Mouse (Mus musculus): Measurements from ENCODE around the gene Gfy. TPM values are rescaled to one million over a fixed set of nuclear protein-coding genes. Genes with fewer than 3 reads are reported as not detected.

The Gfy gene
- not detected in 2 replicates for polyA plus RNA-seq (2015; fragmentation: Nextera tagmentation; extraction: Ambion mirVana)

GRCm38 (mm10) chr7:45179469-45179868, at the start of gene Gfy:
Gfy (minus strand) TSS chr7:45179569.
- Histone ChIP-seq H3K36me3 (ENCODE audit: insufficient read depth, low read length) (no peaks in the 10 kb centered on the region), H3K9ac (replicated peaks; ENCODE audit: low read depth) (no peak within 1 kb of the TSS), H3K9me3 (ENCODE audit: low read length) (no peaks in the 10 kb centered on the region), H3K27ac (ENCODE audit: low read length) (no peak within 1 kb of the TSS), H3K4me1 (ENCODE audit: insufficient read depth, low read depth, low read length) (peaks cover 4% of the 10 kb centered on the region; the same call in 1 of the 2 replicates), H3K27me3 (replicated peaks; ENCODE audit: insufficient read depth, low read length) (peaks cover 86% of the 10 kb centered on the region), H3K4me3 (ENCODE audit: low read depth, low read length) (no peak within 1 kb of the TSS), H3K4me2 (replicated peaks; ENCODE audit: low read depth, low read length) (no peak within 1 kb of the TSS)
- ATAC-seq (no peak), DNase-seq (ENCODE audit: low spot score) (no peak)
- TF ChIP-seq EP300 (IDR thresholded peaks at IDR 0.05) (no peak), CTCF (IDR thresholded peaks at IDR 0.05) (no peak)
- WGBS: 17% methylated on average over 7 of the region's 7 CpGs

DNA sequence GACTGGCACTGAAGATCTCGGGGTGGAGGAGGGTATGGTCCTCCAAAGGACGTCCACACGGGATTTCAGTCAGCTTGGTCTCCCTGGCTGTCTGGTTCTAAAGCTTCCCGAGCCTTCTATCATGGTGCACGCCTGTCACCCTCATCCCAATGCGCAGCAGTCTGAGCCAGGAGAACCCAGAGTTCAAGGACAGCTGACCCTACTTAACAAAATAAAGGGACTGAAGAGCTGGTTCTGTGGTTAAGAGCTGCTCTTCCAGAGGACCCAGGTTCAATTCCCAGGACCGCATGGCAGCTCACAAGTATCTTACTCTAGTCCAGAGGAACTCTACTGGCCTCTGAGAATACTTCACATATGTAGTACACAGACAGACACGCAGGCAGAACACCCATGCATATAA, 49.7 kb upstream of the Gfy start:
- 0 out of 2 replicates have a peak, but pooled peaks cover 12% of the 10 kb centered on the region for H3K36me3 ChIP-seq (ENCODE audit: insufficient read depth, low read length)
- H3K4me3 ChIP-seq (ENCODE audit: low read depth, low read length): no peak overlapping the region
- H3K9me3 ChIP-seq (ENCODE audit: low read length): no peaks in the 10 kb centered on the region
- no peaks in the 10 kb centered on the region for H3K27me3 ChIP-seq (replicated peaks; ENCODE audit: insufficient read depth, low read length)
- no peak for DNase-seq (ENCODE audit: low spot score)
- no peak overlapping the region for H3K4me2 ChIP-seq (replicated peaks; ENCODE audit: low read depth, low read length)
- H3K4me1 ChIP-seq (ENCODE audit: insufficient read depth, low read depth, low read length): peaks cover 4% of the 10 kb centered on the region; the same call in 1 of the 2 replicates
- ATAC-seq: no peak
- no peak overlapping the region for H3K27ac ChIP-seq (ENCODE audit: low read length)
- H3K9ac ChIP-seq (replicated peaks; ENCODE audit: low read depth): no peak overlapping the region
- 92% methylated on average over 8 of the region's 8 CpGs for WGBS
- no peak for TF ChIP-seq CTCF (IDR thresholded peaks at IDR 0.05)
- TF ChIP-seq EP300 (IDR thresholded peaks at IDR 0.05): no peak

DNA sequence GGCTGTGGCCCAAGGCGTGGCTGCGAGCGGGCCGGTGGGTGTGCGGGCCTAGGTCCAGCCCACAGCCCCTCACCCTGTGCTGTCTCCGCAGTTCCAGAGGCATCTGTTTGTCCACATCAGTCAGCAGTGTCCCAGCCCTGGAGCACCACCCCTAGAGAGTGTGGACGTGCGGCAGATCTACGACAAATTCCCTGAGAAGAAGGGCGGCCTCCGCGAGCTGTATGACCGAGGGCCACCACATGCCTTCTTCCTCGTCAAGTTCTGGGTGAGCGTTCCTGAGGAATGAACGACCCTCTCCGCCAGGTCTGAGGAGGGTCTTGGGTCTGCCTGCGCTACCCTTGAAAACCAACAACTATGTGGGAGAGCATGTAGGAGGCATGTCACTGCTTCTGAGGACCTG, 49.2 kb upstream of the Gfy start:
- Histone ChIP-seq H3K4me3 (ENCODE audit: low read depth, low read length) (no peak overlapping the region), H3K36me3 (ENCODE audit: insufficient read depth, low read length) (peaks cover 14% of the 10 kb centered on the region; the same call in 1 of the 2 replicates), H3K27me3 (replicated peaks; ENCODE audit: insufficient read depth, low read length) (no peaks in the 10 kb centered on the region), H3K9ac (replicated peaks; ENCODE audit: low read depth) (no peak overlapping the region), H3K4me1 (ENCODE audit: insufficient read depth, low read depth, low read length) (no peaks in the 10 kb centered on the region), H3K9me3 (ENCODE audit: low read length) (no peaks in the 10 kb centered on the region), H3K27ac (ENCODE audit: low read length) (no peak overlapping the region), H3K4me2 (replicated peaks; ENCODE audit: low read depth, low read length) (no peak overlapping the region)
- TF ChIP-seq EP300 (IDR thresholded peaks at IDR 0.05) (no peak), CTCF (IDR thresholded peaks at IDR 0.05) (no peak)
- no peak for ATAC-seq
- DNase-seq (ENCODE audit: low spot score): no peak
- WGBS: 89% methylated on average over 18 of the region's 18 CpGs

DNA sequence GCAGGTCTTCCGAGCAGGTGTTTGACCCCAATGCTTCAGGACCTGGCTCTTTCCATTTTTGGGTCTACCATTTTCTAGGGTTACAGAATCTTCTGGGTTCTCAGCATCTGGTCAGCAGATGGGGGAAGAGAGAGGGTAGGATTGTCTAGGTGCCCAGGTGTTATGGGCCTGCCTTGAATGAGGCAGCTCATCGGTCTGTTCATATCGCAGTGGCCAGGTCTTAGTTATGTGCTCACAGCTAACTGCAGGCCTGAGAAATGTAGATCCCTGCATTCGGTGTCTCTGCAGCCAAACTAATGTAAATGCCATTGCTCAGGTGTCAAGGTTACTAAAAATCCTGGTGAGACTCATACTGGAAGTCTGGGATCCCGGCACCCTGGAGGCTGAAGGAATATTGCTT, 47.1 kb upstream of the Gfy start:
- no peak for ATAC-seq
- WGBS: 95% methylated on average over 5 of the region's 5 CpGs
- no peaks in the 10 kb centered on the region for H3K27me3 ChIP-seq (replicated peaks; ENCODE audit: insufficient read depth, low read length)
- H3K4me1 ChIP-seq (ENCODE audit: insufficient read depth, low read depth, low read length): no peaks in the 10 kb centered on the region
- no peak overlapping the region for H3K9ac ChIP-seq (replicated peaks; ENCODE audit: low read depth)
- peaks cover 12% of the 10 kb centered on the region; the same call in 1 of the 2 replicates for H3K36me3 ChIP-seq (ENCODE audit: insufficient read depth, low read length)
- no peak overlapping the region for H3K4me2 ChIP-seq (replicated peaks; ENCODE audit: low read depth, low read length)
- H3K4me3 ChIP-seq (ENCODE audit: low read depth, low read length): no peak overlapping the region
- H3K9me3 ChIP-seq (ENCODE audit: low read length): no peaks in the 10 kb centered on the region
- DNase-seq (ENCODE audit: low spot score): no peak
- TF ChIP-seq CTCF (IDR thresholded peaks at IDR 0.05) (no peak), EP300 (IDR thresholded peaks at IDR 0.05) (no peak)
- H3K27ac ChIP-seq (ENCODE audit: low read length): no peak overlapping the region

GRCm38 (mm10) chr7:45224826-45225225, 45.5 kb upstream of the Gfy start:
- no peaks in the 10 kb centered on the region for H3K9me3 ChIP-seq (ENCODE audit: low read length)
- H3K36me3 ChIP-seq (ENCODE audit: insufficient read depth, low read length): peaks cover 12% of the 10 kb centered on the region; the same call in 1 of the 2 replicates
- H3K27ac ChIP-seq (ENCODE audit: low read length): no peak overlapping the region
- H3K4me1 ChIP-seq (ENCODE audit: insufficient read depth, low read depth, low read length): no peaks in the 10 kb centered on the region
- H3K4me3 ChIP-seq (ENCODE audit: low read depth, low read length): no peak overlapping the region
- WGBS: 88% methylated on average over 7 of the region's 7 CpGs
- H3K4me2 ChIP-seq (replicated peaks; ENCODE audit: low read depth, low read length): no peak overlapping the region
- DNase-seq (ENCODE audit: low spot score) (no peak), ATAC-seq (no peak)
- H3K27me3 ChIP-seq (replicated peaks; ENCODE audit: insufficient read depth, low read length): no peaks in the 10 kb centered on the region
- H3K9ac ChIP-seq (replicated peaks; ENCODE audit: low read depth): no peak overlapping the region
- TF ChIP-seq EP300 (IDR thresholded peaks at IDR 0.05): no peak
- no peak for TF ChIP-seq CTCF (IDR thresholded peaks at IDR 0.05)

DNA sequence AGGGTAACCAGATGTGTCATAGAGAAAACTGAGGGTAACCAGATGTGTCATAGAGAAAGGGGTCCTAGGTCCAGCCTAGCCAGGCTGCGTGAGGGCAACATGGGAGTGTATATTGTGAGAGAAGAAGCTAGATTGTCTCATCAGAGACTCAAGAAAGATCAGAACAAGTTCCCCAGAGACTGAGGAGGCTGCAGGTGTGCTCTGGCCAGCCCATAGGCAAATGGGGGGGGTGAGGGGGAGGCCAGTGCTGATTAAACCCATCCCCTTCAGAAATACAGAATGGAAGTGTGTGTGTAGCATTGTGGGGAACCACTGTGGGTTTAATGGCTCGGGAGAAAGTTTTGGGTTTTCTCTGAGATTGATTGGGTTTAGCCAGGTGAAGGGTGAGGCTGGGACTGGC, 42.3 kb upstream of the Gfy start:
- 83% methylated on average over 2 of the region's 2 CpGs for WGBS
- ATAC-seq (no peak), DNase-seq (ENCODE audit: low spot score) (no peak)
- Histone ChIP-seq H3K4me2 (replicated peaks; ENCODE audit: low read depth, low read length) (no peak overlapping the region), H3K27ac (ENCODE audit: low read length) (no peak overlapping the region), H3K4me1 (ENCODE audit: insufficient read depth, low read depth, low read length) (peaks cover 4% of the 10 kb centered on the region; the same call in 1 of the 2 replicates), H3K9me3 (ENCODE audit: low read length) (no peaks in the 10 kb centered on the region), H3K27me3 (replicated peaks; ENCODE audit: insufficient read depth, low read length) (no peaks in the 10 kb centered on the region), H3K4me3 (ENCODE audit: low read depth, low read length) (no peak overlapping the region), H3K9ac (replicated peaks; ENCODE audit: low read depth) (no peak overlapping the region), H3K36me3 (ENCODE audit: insufficient read depth, low read length) (peaks cover 5% of the 10 kb centered on the region; the same call in 1 of the 2 replicates)
- TF ChIP-seq CTCF (IDR thresholded peaks at IDR 0.05) (no peak), EP300 (IDR thresholded peaks at IDR 0.05) (no peak)

All from lung, postnatal 0 days (tissue).